Mouse (Mus musculus): ENCODE results near the gene Rrnad1.
"Not testable (repeated sequence)": the region's sequence is repeated elsewhere in the genome, so short reads cannot be mapped to it uniquely, and the experiment has no call there.

Gene Rrnad1

DNA sequence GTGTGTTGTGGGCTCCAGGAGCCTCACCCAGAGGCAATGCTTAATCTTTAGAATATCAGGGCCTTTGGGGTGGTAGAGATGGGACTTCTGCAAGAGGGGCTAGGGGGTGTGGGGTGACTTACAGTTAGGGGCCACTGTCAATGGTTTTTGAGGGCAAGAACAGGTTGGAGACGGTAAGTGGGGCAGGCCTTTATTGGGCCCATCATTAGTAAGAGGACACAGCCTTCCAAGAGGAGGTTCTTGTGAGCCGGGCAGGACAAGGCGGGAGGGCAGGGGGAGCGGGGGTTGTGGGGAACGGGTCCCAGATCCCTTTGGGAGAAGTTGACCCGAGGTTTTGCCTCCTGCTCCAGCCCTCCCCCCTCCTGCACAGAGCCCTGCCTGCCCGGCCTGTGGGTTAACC lies 17.0 kb downstream of the Rrnad1 start:
- DNase-seq, result no peak

DNA sequence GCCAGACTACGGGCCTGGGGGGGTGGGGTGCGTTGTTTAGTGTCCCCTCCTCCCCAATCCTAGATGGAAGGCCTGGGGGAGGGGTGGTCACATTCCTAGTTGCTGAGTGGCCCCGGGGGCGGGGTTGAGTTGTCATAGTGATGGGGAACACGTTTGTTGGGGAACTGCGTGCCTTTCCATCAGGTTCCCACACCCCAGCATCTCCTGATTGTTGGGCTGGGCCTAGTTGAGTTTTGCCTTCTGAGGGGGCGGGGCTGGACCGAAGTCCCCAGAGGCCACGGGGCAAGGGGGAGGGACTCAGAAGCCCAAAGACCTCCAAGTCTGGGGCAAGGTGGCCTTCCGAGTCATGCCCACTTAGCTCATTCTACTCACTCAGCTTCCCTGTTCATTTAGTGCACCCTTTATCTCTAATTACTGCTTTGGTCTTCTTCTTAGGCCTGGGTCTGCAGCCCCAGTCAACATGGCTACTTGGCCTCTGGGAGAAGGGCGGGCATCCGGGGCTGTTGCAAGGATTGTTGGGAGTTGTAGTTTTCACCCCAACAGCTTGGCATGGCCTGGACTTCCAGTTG lies 19.9 kb downstream of the Rrnad1 start:
- DNase-seq, result peak; percentile 96

DNA sequence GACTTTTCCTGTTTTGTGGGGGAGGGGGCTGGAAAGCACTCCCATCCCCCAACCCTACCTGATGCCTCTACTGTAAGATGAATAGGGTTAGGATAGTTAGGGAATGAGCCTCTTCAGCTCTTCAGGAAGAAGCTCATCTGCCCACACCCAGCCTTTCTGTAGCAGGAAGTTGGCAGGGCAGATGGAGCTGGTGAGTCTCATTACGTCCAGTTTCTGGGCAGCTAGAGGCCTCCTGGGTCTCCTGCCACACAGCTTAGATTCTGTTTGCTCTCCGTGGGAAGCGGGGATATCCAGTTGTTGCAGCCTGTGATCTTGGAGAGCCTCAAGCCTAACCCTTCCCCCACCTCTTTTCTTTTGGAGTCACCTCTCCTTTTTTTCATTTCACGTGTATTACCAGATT lies 20.6 kb downstream of the Rrnad1 start:
- DNase-seq, result peak; percentile 46

DNA sequence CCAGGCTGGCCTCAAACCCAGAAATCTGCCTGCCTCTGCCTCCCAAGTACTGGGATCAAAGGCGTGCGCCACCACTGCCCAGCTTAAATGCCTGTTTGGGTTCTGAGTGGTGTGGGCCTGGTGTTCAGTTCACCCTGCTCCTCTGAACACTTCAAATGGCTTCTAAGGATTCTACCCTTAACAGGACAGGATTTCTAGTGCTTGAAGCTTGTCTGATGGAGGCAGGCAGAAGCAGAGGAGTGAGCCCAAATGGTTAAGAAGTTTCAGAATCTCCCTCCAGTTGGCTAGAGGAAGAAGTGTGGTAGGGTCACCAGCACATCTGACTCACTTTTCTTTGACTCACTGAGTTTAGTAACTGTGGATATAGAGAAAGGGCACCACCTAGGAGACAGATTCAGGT lies 21.1 kb downstream of the Rrnad1 start:
- DNase-seq, result no peak

DNA sequence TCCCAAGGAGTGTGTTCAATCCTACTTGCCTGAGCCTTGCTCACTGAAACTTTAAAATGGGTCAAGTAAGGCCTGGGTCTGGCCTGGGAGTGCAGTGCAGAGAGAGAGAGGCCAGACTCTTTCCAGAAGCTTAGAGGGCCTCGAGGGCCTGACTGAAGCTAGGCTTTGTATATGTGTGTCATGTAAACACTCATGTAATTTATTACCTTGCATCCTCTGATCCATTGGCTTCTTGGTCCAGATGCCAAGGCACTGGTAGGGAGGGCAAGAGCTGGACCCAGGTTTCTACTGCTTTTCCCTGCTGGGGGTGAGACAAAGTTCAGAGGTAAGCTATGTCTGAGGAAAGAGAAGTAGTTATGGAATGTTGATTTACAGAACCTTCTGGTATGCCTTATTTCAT lies 22.6 kb downstream of the Rrnad1 start:
- DNase-seq, result no peak

DNA sequence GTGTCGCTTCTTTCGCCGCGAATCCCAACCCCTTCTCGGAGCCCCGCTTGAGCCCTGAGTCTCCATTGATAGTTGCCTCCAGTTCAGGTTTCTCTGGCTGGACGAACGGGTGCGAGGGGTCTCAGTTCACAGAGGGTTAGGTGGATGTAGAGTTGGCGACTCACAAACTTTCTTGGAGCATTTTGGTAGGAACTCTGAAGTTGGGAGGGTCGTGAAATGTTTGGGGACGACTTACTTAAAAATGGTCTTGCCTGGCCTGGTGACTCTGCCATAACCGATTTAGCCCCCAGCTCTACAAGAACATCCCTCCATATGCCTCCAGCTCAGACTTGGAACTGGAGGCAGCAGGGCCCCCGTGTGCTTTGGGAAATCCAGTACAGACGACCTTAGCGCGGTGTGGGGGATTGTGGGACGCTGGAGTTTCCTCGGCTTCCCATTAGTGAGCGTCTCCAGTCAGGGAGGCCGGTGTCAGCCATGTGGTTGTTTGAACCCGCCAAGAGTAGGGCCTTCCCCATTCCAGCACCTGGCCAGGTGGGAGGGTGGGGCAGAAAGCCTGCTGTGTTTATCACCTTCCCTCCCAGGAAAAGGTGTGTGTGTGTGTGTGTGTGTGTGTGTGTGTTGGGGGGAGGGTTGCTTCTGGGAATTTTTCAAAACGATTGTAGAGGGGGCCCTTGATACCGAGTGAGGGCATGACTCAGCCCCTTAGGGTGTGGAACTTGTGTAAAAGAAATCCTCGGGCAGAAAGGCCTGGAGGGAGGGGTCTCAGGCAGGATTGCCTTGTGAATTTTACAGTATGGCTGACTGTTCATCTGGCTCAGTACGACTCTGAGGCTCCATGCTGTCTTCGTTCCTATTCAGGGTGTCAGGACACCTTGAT lies 23.3 kb downstream of the Rrnad1 start:
- peak; percentile 73 for DNase-seq

DNA sequence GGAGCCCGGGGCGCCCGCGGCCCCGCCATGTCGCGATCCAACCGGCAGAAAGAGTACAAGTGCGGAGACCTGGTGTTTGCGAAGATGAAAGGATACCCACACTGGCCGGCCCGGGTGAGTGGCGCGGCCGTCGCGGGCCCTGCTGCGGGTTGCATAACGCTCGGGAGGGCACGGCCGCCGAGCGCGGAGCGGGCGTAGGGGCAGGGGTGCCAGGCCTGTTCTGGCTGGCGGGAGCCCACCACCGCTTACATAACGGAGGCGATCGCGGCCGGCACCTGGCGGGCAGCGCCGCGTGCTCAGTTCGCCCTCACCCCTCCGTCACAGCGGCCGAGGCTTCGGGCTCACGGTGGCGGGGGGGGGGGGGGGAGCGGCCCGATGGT lies 23.9 kb downstream of the Rrnad1 start:
- DNase-seq, result peak; percentile 51

DNA sequence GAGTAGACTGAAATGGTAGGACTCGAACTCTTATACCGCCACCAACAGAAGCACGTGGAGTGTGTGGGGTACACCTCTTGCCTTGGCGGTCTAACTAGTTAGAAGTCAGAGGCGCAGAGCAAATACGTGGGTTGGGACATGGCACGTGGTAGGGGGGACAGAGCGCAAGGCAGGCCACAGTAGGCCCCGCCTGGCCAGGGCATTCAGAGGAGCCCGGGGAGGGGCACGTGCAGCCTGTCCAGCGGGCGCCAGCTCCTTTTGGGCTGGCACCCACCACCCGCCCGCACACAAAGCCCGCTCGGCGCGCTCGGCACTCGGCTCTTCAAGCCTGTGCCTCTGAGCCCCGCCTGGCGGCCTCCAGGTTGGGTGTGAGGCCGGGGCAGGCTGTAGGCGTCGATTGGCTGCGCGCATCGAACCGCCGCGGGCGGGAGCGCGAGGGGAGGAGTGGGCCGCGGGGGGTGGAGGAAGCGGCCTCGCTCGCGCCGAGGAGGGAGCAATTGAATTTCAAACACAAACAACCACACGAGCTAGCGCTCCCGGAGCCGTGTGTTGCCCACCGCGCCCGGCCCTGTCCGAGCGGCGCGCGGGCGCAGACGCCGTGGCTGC lies 24.5 kb downstream of the Rrnad1 start, which contains the start of gene Hdgf:
Gene Hdgf (plus strand): TSS at position 442 of the 606 bp plus-strand sequence.
- peak; percentile 97 for DNase-seq

DNA sequence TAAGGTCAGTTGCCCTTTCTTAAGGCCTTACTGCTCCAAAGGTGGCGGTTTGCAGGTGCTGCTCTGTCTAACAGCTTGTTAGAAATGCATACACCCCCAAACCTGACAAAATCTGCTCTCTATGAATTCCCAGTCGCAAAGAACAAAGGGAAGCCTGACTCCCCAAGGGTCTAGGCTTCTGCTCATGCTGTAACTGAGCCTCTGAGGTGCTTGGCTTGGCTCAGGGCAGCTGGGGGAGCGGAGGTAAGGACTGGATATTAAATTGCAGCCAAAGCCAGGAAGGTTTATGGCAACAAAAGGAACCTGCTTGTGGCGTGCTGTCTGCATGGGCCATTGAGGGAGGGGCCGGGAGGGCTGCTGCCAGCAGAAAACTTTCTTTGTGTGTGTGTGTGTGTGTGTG lies 26.7 kb downstream of the Rrnad1 start:
- DNase-seq, result no peak

DNA sequence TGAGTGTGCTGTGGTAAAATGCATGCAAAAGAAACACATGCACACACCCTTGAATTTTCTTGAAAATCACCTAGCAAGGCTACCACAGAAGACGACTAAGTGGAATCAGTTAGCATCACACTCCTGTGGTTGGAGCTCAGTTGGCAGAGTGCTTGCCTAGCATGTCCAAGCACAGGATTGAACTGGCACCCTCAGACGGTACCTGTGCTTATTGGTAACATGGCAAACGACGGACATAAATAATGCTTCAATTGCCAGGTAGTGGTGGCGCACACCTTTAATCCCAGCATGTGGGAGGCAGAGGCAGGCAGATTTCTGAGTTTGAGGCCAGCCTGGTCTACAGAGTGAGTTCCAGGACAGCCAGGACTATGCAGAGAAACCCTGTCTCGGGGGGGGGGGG lies 28.6 kb downstream of the Rrnad1 start:
- DNase-seq, result not testable (repeated sequence)

DNA sequence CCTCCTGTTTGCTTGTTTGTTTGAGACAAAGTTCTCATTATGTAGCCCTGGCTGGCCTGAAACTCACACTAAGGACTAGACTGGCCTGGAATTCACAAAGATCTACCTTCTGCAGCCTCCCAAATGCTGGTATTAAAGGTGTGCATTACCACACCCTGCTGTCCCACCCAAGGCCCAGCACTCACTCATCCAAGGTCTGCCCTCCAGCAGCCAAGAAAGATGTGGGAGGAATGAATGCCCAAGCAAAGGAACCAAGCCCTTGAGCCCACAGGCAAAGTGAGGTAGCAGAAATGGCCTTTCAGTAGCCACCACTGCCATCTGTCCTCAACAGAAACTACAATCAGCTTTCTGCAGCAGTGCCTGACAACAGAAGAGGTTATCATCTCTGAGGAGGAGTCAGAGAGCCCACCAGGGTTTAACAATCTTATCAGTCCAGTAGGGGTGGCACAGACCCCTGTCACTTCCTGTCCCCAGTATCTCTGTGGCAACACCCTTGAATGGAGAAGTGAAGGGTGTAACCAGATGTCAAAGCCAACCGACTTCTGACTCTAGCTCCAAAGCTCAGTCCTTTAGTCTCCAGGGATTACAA lies 29.4 kb downstream of the Rrnad1 start:
- DNase-seq, result no peak

DNA sequence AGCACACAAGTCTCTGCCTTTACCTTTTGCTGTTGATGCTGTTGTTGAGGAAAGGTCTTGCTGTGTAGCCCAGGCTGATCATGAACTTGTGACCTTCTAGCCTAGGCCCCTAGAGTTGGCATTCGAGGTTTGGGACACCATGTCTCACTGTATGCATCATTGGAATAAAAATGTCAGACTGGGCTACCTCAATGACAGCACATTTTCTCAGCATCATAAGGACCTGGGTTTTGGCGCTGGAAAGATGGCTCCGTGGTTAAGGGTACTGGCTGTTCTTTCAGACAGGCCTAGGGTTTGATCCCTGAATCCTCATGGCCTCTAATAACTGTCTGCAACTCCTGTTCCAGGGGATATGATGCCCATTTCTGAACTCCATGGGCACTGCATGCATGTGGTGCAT lies 30.7 kb downstream of the Rrnad1 start:
- DNase-seq, result no peak

DNA sequence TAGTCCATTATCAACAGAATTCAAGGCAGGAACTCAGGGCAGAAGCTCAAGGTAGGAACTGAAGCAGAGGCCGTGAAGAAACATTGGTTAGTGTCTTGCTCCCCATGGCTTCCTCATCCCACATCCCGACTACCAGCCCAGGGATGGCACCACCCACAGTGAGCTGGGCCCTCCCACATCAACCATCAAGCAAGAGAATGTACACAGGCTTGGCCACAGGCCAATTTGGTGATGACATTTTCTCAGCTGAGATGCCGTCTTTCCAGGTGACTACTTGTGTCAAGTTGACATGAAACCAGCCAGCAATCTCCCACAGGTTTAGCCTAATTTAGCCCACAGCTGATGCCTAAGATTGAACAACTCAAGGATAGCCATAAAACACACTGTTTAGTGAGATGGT lies 31.3 kb downstream of the Rrnad1 start:
- no peak for DNase-seq

DNA sequence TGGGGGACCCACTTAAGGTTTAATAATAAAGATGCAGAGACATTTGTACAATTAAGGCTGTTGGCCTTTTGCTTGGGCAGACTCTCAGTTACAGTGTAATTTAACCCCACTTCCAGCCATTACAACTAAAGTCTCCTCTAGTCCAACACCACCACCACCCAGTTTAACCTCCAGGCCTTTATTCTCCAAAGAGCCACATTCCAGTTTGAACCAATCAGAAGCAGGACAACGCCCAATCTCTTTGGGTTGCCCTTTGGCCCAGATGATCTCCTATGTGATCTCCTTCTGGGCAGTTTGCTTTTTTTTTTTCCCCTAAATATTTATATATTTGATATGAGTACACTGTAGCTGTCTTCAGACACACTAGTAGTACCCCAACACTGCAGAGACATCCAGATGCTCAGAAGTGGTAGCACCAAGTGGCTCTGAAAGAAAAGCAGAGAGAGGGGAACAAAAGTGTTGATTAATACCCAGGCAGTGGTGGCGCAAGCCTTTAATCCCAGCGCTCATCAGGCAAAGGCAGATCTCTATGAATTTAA lies 37.1 kb downstream of the Rrnad1 start:
- no peak for DNase-seq

DNA sequence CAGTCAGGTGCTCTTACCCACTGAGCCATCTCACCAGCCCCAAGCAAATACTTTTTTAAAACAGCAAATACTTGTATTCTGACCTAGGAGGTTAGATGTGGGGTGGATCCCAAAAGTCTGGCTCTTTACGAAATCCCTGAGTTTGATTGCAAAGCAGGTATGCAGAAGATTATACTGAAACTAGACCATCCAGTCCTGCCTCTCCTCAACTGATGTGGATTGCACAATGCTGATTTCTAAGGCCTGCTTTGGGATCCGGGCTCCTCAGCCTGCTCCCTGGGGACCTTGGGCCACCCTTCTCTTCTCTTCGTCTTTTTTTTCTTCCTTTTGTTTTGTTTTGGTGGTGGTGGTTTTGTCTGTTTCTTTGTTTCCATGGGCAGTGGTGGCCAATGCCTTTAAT lies 39.0 kb downstream of the Rrnad1 start:
- no peak for DNase-seq

DNA sequence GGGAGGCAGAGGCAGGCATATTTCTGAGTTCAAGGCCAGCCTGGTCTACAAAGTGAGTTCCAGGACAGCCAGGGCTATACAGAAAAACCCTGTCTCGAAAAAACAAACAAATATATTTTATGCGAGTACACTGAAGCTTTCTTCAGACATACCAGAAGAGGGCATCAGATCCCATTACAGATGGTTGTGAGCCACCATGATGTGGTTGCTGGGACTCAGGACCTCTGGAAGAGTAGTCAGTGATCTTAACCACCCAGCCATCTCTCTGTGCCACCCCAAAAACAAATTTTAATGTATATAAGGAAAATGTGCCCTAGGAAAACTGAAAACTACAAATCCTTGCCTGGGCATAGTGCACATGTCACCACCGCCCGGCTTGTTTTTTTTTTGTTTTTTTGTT lies 43.1 kb downstream of the Rrnad1 start:
- not testable (repeated sequence) for DNase-seq

DNA sequence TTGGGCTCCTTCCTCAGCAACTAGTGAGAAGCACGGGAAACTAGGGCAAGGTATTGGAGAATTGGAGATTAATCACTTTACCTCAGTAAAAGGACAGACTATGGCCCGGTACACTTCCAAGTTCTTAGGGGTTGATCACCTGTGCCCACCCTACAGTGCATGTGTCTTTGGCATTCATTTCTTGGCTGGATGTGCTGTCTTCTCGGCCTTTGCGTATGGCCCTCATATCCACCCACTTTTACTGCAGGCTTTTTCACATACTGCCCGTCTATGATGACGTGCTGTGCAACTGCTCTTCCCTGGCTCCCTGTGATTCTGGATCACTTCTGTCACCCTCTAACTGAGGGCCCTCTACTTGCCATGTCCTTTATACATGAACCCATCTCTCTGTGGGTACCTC lies 44.1 kb downstream of the Rrnad1 start:
- no peak for DNase-seq

DNA sequence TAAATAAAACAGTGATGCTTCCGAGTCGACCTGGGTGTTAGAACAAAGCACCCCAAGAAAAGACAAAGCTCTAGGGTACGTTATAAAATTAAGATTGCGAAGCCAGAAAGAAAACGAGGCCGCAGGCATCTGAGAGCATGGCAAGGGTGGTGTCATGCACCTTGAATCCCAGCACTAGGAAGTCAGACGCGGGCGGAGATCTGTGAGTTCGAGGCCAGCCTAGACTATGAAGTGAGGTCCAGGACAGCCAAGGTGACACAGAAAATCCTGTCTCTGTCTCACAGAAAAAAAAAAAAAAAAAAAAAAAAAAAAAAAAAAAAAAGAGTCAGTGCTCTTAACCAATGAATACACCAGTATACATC lies 44.5 kb downstream of the Rrnad1 start:
- no peak for DNase-seq

DNA sequence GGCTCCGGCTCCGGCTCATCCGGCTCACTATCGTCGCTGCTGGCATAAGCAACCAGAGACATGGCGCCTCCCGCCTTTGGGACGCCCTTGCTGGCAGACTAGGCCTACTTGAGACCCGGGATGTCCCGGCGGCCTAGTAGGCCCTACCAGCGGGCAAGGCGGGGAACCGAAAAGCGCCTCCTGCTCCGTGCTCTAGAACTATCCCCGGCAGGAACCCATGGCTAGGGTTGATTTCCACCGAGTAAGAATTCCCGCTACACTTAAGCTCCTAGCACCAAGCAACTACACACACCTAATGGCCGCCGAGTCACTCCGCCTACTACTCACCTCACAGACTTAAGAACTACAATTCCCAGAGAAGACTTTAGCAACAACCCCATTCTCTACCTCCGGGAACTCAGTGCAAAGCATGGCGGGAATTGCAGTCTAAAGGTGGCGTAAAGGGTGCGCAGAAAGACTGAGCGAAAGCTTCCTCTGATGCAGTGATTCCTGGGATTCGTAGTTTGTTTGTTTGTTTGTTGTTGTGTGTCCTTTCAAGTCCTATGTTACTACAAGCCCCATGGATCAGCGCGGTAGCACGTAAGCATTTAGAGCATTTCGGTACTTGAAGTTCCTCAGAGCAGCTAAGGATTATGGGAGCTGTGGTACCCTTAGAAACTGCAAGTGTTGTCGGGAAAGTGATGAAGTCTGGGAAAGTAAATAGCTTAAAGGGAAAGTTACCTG lies 45.1 kb downstream of the Rrnad1 start, which contains the start of gene Prcc:
Gene Prcc (minus strand): TSS at position 328 of the 723 bp plus-strand sequence.
- DNase-seq, result peak; percentile 97

DNA sequence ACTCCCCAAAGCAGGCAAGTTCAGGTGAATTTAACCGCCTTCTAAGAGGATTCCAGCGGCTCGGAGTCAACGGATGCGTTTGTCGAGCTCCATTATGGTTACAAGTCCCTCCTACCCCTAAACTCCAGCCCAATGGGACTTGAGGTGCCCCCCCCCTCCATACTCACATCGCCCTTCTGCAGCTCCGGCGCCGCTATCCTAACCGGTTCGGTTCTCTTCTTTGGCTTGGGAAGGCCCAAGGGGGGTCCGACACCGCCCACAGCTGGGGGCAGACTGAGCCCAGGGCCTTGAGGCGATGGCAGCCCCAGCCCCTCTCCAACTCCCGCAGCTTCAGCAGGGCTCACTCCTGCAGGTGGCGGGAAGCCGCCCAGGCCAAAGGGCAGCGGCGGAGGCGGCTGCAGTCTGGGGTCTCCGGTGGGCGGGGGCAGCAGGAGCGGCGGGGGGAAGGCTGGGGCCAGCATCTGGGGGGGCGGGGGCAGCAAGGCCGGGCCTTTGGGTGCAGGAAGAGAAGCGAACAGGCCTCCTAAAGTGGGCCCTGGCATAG lies 45.7 kb downstream of the Rrnad1 start:
- peak; percentile 61 for DNase-seq

DNA sequence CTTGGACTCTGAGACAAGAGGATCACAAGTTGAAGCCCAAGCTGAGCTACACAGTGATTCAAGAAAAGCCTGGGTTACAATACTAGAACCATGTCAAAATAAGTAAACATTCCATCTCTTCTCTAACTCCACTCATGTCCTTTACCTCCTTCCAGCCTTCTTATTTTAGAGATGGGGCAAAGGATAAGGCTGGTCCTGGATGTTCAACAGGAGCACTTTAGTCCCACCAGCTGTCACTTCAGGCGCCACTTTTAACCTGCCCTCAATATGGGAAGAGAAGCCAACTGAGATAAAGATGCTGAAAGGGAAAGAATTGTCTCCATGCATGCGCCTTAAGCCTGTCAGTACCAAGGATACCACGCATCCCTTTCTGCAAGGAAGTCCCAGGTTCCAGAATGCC lies 46.2 kb downstream of the Rrnad1 start:
- DNase-seq, result no peak

DNA sequence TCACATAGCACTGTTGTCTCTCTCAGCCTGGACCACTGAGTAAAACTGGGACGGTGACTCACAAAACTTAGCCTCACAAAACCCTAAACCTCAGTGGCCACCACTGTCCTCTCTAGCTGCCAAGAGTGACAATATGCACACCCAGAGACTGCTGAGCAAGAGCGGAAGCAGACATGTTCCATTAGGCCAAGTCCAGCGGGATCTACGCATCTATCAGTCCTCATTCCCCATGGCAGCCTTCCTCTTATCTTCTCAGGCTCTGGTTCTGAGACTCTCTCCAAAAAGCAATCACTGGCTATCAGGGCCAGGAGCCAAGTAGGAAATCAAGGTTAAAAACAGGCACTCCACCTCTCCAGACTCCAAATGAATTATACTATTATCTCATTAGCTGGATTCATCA lies 52.8 kb downstream of the Rrnad1 start:
- DNase-seq, result no peak

Data from lung, postnatal 10 days (tissue).